Mouse (Mus musculus): Measurements from ENCODE around the gene Olfr70.

The Olfr70 gene

GRCm38 (mm10) chr4:43709869-43710268 is 9.3 kb upstream of the Olfr70 start, which contains the start of gene Olfr71:
Olfr71 (minus strand) TSS chr4:43710255.
- no peak for DNase-seq

DNA sequence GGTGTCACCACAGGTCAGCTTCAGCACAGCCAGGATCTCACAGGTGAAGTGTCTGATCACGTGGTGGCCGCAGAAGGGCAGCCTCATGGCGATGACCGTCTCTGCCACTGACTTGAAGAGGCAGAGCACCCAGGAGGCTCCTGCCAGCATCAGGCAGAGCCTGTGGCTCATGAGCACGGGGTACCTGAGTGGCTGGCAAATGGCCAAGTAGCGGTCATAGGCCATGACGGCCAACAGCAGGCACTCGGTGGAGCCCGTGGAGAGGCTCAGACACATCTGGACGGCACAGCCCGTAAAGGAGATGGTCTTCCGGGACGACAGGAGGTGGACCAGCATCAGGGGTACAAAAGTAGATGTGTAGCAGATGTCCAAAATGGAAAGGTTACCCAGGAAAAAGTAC is 5.4 kb upstream of the Olfr70 start:
- DNase-seq = no peak

- DNase-seq = no peak
Observed at GRCm38 (mm10) chr4:43703851-43704250, 3.2 kb upstream of the Olfr70 start.

- DNase-seq = no peak
Observed at GRCm38 (mm10) chr4:43703439-43703838, 2.8 kb upstream of the Olfr70 start.

DNA sequence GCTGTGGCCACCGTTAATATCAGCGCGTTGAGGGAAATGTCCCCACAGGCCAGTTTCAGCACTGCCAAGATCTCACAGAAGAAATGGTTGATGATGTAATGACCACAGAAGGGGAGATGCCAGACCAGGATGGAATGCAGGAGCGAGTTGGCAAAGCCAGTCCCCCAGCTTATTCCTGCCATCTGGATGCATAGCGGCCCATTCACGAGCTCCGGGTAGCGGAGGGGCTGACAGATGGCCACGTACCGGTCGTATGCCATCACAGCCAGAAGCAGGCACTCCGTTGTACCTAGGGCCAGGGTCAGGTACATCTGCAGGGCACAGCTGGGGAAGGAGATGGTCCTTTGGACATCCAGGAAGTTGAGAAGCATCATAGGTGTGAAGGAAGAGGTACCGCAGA is 4.0 kb downstream of the Olfr70 start:
- no peak for DNase-seq

DNA sequence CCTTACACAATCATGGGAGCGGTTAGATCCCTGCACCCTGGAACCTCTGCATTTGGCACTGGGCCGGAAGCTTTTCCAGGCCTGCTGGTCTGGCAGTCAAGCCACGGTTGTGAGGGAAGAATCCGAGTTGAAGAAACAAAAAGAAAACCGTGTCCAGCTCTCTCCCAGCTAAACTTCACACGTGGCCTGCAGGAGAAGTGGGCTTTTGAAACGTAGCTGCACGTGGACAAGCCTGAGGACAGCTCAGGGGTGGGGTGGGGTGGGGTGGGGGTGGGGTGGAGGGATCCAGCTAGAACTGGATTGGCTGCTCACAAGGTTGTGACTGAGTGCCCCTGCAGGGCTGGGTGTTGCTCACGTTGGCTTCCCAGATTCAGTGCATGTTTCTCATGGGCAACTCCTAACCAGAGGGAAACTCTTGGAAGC is 5.3 kb downstream of the Olfr70 start:
- no peak for DNase-seq

- no peak for DNase-seq
Observed at GRCm38 (mm10) chr4:43694439-43695248, 6.0 kb downstream of the Olfr70 start.

- peak; percentile 24 for DNase-seq
Observed at GRCm38 (mm10) chr4:43693806-43694241, 6.8 kb downstream of the Olfr70 start.

- DNase-seq = no peak
Observed at GRCm38 (mm10) chr4:43691026-43691425, 9.6 kb downstream of the Olfr70 start.

- DNase-seq = no peak
Observed at GRCm38 (mm10) chr4:43690021-43690420, 10.6 kb downstream of the Olfr70 start.

GRCm38 (mm10) chr4:43679416-43680043 is 21.1 kb downstream of the Olfr70 start:
- no peak for DNase-seq

- peak; percentile 75 for DNase-seq
Observed at GRCm38 (mm10) chr4:43678541-43678940, 22.1 kb downstream of the Olfr70 start.

- no peak for DNase-seq
Observed at GRCm38 (mm10) chr4:43675608-43676007, 25.0 kb downstream of the Olfr70 start.

- DNase-seq = no peak
Observed at GRCm38 (mm10) chr4:43674974-43675373, 25.6 kb downstream of the Olfr70 start.

DNA sequence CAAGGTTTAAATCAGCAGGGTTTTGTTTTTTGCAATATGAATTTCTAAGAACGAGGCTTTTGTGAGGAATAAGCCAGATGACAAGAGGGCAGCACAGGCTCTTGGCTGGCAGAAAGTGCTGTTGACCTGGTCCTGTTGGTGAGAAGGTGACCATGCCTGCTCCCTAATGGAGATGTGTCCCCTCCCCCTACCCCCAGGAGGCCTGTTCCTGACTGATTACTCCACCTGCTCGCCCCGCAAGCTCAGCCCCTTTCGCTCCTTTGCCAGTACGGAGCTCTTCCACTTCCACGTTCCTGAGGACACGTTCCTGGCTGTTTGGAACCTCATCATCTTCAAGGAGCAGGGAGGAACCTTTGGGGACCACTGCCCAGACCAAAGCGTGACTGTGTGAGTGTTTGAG is 26.9 kb downstream of the Olfr70 start:
- no peak for DNase-seq

- DNase-seq = peak; percentile 88
Observed at GRCm38 (mm10) chr4:43672070-43672469, 28.5 kb downstream of the Olfr70 start.

DNA sequence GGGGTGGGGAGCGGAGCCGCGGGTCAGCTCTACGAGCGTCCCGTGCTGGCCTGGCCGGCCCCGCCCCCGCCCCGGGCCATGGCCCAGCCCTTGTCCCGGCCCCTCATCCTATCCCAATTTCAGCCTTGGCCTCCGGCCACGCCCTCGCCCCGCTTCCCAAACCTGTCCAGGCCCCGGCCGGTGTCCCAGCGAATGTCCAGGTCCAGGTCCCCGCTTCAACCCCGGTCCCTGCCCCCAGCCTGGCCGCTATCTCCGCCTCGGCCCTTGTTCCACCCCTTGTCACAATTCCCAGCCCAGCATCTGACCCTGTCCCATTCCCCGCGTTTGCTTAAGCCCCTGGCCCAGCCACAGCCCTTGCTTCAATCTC is 31.2 kb downstream of the Olfr70 start:
- DNase-seq = no peak

DNA sequence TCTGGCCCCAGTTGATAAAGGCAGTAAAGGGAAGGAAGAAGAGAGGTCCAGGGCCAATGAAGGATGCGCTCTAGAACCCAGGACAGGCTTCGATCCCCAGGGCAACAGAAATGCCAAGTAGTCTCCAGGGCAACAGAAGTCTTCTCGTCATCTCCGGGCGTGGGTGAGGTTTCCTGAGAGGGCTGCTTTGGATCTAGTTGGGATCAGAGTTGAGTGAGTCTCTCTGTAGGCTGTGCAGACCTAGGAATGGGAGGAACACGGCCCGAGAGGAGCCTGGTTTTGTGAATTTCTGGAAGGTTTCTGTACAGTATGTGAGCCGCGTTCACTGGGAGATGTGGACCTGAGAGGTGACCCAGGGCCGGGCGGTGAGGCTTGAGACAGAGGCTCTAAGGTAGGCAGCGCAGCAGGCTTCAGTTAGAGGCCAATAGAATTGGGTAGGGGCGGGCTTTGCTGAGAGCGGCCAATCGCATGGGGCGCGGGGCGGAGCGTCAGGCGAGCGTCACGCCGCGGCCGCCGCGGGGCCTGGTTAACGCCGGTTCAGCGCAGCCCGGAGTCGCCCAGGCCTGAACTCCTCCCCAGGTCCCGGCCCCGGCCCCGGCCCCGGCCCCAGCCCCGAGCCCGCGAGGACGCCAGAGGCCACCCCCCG is 31.7 kb downstream of the Olfr70 start, which contains the start of the genes Tmem8b and Fam221b:
TSS of gene Tmem8b (plus strand) at position 190 of the 646 bp plus-strand sequence.
TSS of gene Fam221b (minus strand) at position 364 of the 646 bp plus-strand sequence.
- DNase-seq = peak; percentile 88

DNA sequence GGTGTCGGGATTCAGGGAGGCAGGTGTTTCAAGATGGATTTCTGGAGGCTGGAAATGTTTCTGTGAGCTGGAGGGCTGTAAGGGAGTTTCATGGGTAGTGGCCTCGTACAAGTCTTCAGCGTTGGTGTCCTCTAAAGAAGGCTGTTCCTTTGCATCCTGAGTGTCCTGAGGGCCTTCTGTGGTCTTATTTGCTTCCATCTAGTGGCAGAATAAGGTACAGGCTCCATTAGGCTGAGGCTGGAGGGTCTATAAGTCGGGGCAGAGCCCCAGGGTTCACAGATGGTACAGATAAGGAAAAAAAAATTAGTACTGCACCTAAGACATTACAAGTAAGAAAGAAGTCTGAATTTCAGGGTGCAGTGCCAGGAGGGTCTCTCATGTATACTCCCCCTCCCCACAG is 34.2 kb downstream of the Olfr70 start:
- DNase-seq = no peak

GRCm38 (mm10) chr4:43657146-43657545 is 43.5 kb downstream of the Olfr70 start:
- DNase-seq = no peak

DNA sequence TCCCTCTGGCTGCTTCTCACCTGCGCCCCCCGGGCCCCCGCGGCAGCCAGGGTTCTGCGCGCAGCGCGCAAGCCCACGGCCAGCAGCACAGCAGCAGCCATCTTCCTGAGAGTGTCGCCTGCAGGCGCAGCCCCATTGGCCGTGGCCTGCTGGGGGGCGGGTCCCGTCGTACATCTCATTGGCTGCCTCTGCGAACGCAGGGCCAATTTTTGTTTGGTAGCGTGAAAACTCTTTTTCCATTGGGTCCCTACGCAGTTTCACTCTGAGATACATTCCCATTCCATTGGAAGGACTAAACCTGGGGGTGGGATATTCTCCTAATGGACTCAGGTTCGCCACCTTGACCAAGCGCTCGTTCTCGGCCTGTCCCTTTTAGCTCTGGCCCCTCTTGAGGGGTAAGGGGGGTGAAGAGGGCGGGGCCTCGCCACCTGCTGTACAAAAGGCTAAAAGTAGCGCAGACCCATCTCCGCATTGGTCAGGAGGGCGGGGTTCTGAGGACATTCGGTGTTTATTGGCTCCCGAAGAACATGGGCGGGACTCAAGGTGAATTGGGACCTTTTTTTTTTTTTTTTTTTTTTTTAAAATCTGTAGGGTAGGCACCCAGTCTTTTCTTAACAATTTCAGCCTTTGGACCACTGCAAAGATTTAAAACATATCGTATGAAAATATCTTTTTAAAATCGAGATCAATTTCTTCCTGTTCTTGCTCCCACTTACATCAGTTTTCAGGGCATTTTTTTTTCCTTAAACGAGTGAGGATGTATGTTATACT is 44.1 kb downstream of the Olfr70 start, which contains the start of gene Hint2:
TSS of gene Hint2 (minus strand) at position 128 of the 771 bp plus-strand sequence.
- peak; percentile 97 for DNase-seq

GRCm38 (mm10) chr4:43655656-43656338 is 44.8 kb downstream of the Olfr70 start:
- DNase-seq = no peak
